Mouse (Mus musculus) stomach, embryonic 16.5 days (tissue): Measurements from ENCODE around the gene Idh2. TPM values are rescaled to one million over a fixed set of nuclear protein-coding genes. Genes with fewer than 3 reads are reported as not detected.

ENCODE experiments used
- ATAC-seq: fragments of 200-750 bp; cut with Nextera tagmentation; 2 replicates; pipeline ENCODE4 v1.8.0; 2017; ENCODE audit warnings: moderate number of reproducible peaks, moderate TSS enrichment; ENCODE audit not compliant: insufficient read depth, low FRiP score
- H3K27ac ChIP-seq: fragments of 300-500 bp; sonication (generic); 2 replicates; pipeline ENCODE4 v1.5.1; 2014; ENCODE audit warnings: low read length
- H3K27me3 ChIP-seq: fragments of 300-500 bp; sonication (generic); 2 replicates; pipeline ENCODE4 v1.6.1; 2014; ENCODE audit warnings: low read length, control low read depth, mixed read lengths; ENCODE audit not compliant: control insufficient read depth, insufficient read depth
- H3K36me3 ChIP-seq: fragments of 300-500 bp; sonication (generic); 2 replicates; pipeline ENCODE4 v1.6.1; 2014; ENCODE audit warnings: low read length; ENCODE audit not compliant: control insufficient read depth, insufficient read depth
- H3K4me1 ChIP-seq: fragments of 300-500 bp; sonication (generic); 2 replicates; pipeline ENCODE4 v1.6.1; 2014; ENCODE audit warnings: low read length, control low read depth, mixed read lengths; ENCODE audit not compliant: control insufficient read depth, insufficient read depth
- H3K4me2 ChIP-seq: fragments of 300-500 bp; sonication (generic); 2 replicates; pipeline ENCODE4 v1.6.1; 2014; ENCODE audit warnings: low read depth, low read length, mixed read lengths
- H3K4me3 ChIP-seq: fragments of 300-500 bp; sonication (generic); replicated peaks from 2 replicates; pipeline ENCODE4 v1.5.1; 2014; ENCODE audit warnings: mild to moderate bottlenecking, low read length
- H3K9ac ChIP-seq: fragments of 300-500 bp; sonication (generic); 2 replicates; pipeline ENCODE4 v1.6.1; 2014; ENCODE audit warnings: low read length
- H3K9me3 ChIP-seq: fragments of 300-500 bp; sonication (generic); replicated peaks from 2 replicates; pipeline ENCODE4 v1.6.1; 2016; ENCODE audit warnings: low read length, control low read depth; ENCODE audit not compliant: control insufficient read depth
- WGBS: fragments of 180-500 bp; shearing (Covaris S2); extraction: QIAGEN DNeasy Blood & Tissue Kit; methylation state at CpG from one replicate; pipeline ENCODE4 v1.1.7; 2014; 5-methylcytosine and 5-hydroxymethylcytosine counted together
- polyA plus RNA-seq: library from polyadenylated mRNA; unstranded; fragments of >200 nt; fragmentation: Nextera tagmentation; extraction: Ambion mirVana; gene quantifications from 2 replicates; pipeline ENCODE4 v1.2.1, GENCODE M21; 2015

Gene Idh2
- polyA plus RNA-seq, 1 experiment from 2014 or later, result 606 TPM

DNA sequence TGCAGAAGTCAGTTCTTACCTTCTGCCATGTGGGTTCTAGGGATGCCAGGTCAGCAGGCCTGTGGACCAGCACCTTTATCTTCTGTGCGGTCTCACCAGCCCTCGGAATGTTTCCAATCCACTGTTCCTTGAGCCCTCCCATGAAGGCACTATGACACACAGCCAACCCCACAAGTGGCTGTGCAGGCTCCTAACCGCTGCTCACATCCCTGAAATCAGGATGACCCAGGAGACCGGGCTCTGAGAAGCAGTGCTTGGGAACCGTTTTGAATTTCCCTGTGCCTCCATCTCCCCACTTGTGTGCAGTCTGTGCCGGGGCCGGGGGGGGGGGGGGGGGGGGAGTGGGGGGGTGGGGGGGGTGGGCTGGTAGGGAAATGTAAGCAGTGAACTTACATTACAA lies 46.9 kb downstream of the Idh2 start:
- Histone ChIP-seq H3K27me3 (no peaks in the 10 kb centered on the region), H3K36me3 (no peaks in the 10 kb centered on the region), H3K4me3 (no peak overlapping the region), H3K9ac (no peak overlapping the region), H3K4me2 (no peak overlapping the region), H3K4me1 (peaks cover 34% of the 10 kb centered on the region), H3K27ac (no peak overlapping the region), H3K9me3 (no peaks in the 10 kb centered on the region)
- WGBS, result 62% methylated on average over 5 of the region's 7 CpGs
- ATAC-seq, result no peak

DNA sequence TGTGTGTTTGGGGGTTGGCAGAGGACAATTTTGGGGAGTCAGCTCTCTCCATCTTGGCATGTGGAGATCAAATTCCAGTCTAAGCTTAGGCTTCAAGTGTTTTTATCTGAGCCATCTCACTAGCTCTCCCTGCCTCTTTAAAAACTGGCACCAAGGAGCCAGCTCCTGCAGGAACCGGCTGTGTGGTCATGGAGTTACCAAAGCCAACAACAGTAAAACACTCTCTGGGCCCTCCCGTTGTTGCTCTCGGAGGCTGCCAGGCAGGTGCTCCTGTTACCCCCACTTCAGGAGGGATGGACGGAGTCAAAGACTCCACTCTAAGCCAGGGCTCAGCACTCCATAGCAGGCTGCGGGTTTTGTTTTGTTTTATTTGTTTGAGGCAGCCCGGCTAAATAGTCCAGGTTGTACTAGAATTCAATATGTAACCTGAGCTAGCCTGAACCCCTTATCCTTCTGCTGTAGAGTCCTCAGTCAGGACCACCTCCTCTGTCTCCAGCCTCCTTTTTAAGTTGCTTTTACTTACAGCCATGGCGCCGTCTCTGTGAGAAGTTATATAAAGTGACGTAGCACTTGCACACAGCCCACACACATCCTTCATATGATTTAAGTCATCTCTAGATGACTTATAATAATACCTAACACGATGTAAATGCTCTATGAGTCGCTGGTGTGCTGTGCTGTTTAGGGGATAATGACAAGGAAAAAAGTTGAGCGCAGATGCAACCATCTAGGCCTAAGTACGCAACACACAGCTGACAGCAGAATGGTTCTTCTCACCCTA lies 48.3 kb downstream of the Idh2 start:
- H3K9me3 ChIP-seq, result no peaks in the 10 kb centered on the region
- no peak overlapping the region for H3K27ac ChIP-seq
- H3K36me3 ChIP-seq, result no peaks in the 10 kb centered on the region
- H3K4me3 ChIP-seq, result no peak overlapping the region
- no peaks in the 10 kb centered on the region for H3K27me3 ChIP-seq
- H3K9ac ChIP-seq, result no peak overlapping the region
- peaks cover 28% of the 10 kb centered on the region for H3K4me1 ChIP-seq
- no peak overlapping the region for H3K4me2 ChIP-seq
- WGBS, result 66% methylated on average over 13 of the region's 13 CpGs
- no peak for ATAC-seq

DNA sequence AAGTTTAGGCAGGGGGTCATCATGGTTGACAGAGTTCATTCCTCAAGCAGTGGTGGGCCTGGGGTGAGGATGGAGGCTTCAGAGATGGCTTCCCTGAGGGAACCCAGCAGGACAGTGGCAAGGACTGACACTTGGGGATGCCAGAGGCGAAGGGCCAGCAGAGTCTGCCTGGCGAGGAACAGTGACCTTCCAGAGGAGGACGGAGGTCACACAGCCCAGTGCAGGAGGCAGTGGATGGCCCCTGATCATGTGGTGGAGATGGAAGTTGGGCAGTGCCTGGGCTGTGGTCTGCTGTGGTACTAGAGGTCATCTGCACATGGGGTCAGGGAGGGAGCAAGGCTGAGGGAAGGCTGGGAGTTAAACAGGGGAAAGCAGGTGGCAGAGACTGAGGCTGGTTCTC lies 49.9 kb downstream of the Idh2 start:
- WGBS, result 81% methylated on average over 3 of the region's 3 CpGs
- no peaks in the 10 kb centered on the region for H3K36me3 ChIP-seq
- peaks cover 24% of the 10 kb centered on the region for H3K4me1 ChIP-seq
- no peak overlapping the region for H3K4me2 ChIP-seq
- H3K27me3 ChIP-seq, result no peaks in the 10 kb centered on the region
- no peak for ATAC-seq
- H3K9ac ChIP-seq, result no peak overlapping the region
- no peak overlapping the region for H3K27ac ChIP-seq
- no peaks in the 10 kb centered on the region for H3K9me3 ChIP-seq
- no peak overlapping the region for H3K4me3 ChIP-seq

DNA sequence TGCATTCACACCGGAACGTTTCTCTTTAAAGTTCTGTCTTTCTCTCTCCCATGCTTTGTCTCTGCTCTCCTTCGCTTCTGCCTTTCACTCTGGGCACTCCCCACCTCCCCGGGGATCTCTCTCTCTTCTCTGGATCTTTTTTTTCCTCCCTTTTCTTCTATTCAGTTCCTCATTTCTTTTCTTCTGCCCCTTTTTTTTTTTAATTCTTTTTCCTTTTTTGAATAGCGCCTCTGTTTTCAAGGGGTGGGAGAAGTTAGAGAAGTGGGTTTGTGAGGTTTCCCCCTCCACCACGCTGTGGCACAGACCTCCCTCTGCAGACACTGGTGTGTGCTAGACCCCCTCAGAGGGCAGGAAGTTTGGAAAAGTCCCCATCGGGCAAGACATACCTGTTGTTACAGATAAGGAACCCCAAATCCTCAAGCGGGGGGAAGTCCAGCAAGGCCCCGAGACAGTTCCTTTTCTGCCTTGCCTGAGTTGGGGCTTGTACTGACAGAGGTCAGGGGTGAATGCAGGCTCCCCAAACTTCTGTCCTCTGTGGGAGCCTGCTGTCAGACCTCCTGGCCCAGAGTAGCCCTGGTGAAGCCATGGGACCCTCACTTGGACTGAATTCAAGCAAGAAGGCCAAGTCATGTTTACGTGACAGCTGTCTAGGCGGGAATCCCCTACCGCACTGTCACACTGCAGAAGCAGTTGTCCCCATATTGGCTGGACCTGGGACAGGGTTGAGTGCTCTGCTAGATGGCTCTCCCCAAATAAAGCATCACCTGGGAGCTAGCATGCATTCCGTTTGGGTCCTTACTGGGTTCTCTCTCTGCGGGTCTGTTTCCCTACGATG lies 51.1 kb downstream of the Idh2 start:
- no peak for ATAC-seq
- 67% methylated on average over 15 of the region's 15 CpGs for WGBS
- no peaks in the 10 kb centered on the region for H3K27me3 ChIP-seq

DNA sequence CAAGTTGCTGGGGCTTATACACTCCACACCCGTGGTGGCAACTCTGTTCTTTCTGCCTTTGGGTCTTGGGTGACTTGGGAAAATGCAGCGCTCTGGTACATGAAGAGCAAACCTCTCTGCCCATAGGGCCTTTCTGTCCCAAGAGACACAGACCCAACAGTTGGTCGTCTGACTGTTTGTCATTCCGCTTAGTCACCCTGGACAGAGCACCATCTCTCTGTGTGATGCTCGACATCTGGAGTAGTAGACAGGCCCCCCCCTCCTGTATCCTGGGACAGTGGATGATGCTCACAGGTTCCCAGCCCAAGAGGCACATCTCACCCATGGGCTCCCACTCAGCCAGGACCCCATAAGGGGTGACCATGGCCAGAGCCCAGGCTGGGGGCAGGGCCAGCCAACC lies 51.9 kb downstream of the Idh2 start:
- ATAC-seq, result no peak
- WGBS, result 64% methylated on average over 5 of the region's 5 CpGs
- Histone ChIP-seq H3K9me3 (no peaks in the 10 kb centered on the region), H3K9ac (no peak overlapping the region), H3K36me3 (no peaks in the 10 kb centered on the region), H3K27ac (no peak overlapping the region), H3K4me1 (peaks cover 23% of the 10 kb centered on the region), H3K27me3 (no peaks in the 10 kb centered on the region), H3K4me2 (no peak overlapping the region), H3K4me3 (no peak overlapping the region)

More for the DNA sequence above, 51.1 kb downstream of the Idh2 start:
- H3K9ac ChIP-seq, result no peak overlapping the region
- H3K4me1 ChIP-seq, result peaks cover 18% of the 10 kb centered on the region
- no peak overlapping the region for H3K27ac ChIP-seq
- no peaks in the 10 kb centered on the region for H3K9me3 ChIP-seq
- H3K4me3 ChIP-seq, result no peak overlapping the region
- no peaks in the 10 kb centered on the region for H3K36me3 ChIP-seq
- no peak overlapping the region for H3K4me2 ChIP-seq

DNA sequence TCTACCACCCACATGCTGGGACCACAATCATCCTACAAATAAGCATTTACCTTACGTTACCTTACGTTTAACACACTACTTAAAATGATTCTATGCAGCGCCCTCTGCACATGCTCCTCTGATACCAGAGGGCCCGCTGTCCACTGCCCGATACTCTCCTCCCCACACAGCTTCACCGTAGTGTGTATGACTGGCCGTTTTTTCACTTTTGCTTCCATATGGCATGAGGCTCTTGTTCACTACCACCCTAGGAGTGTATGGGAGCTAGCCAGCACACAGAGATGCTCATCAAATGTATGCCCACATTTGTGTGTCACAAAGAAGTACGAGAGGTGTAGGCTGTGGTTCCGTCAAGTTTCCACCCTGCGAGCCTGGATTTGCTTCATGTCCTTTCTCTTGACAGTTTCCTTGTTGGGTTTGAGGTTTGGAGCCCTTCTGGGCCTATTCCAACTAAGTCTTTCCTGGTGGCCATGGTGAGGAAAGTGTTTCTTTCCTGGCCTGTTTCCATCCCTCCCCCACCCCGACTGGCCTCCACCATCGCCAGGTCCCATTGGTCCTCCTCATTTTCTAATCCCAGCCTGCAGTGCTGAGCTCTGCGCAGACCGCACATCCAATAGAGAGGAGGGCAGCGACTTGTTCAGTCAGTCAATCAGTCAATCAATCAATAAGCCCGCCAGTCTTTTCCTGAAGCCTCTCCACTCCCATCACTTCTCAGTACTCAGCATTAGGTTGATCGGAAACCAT lies 52.9 kb downstream of the Idh2 start:
- H3K4me3 ChIP-seq, result no peak overlapping the region
- H3K27ac ChIP-seq, result no peak overlapping the region
- no peak for ATAC-seq
- H3K4me1 ChIP-seq, result peaks cover 29% of the 10 kb centered on the region
- H3K36me3 ChIP-seq, result no peaks in the 10 kb centered on the region
- 90% methylated on average over 17 of the region's 17 CpGs for WGBS
- no peaks in the 10 kb centered on the region for H3K27me3 ChIP-seq
- no peaks in the 10 kb centered on the region for H3K9me3 ChIP-seq
- no peak overlapping the region for H3K4me2 ChIP-seq
- H3K9ac ChIP-seq, result no peak overlapping the region

DNA sequence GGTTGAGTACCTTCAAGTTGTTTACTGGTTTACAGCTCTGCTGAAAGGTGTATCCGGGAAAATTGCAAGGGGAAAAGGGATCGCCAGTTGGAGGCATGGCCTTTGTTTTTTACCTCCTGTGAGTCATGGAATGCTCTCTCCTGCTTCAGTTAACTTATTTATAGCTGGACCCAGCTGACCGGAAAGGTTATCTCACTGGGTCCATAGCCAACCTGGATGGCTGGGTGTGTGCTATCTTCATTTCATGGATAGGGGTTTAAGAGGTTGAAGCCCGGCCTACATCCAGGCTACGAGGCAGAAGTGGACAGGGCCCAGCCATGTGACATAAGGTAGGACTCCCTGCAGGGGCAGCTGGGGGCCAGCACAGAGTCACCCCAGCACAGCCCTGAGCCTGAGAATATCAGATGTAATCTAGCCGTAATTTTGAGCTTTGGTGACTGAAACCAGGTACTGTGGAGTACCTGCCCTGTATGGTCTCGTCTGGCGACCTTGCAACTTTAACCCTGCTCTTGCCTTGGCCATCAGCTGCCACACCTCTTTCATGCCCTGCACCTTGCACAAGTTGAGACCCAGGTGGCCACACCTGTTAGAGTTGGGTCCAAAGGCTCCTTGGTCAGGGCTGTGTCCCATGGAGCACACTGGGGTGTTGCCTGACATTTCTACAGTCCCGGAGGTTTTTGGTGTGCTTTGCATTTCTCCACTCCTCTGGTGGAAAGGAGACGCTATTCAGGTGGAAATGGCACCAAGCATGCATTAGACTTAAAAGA lies 55.0 kb downstream of the Idh2 start:
- 70% methylated on average over 10 of the region's 10 CpGs for WGBS
- peak overlapping the region; percentile 95; the same call in 1 of the 2 replicates for H3K27ac ChIP-seq
- H3K27me3 ChIP-seq, result no peaks in the 10 kb centered on the region
- H3K4me2 ChIP-seq, result no peak overlapping the region
- no peak for ATAC-seq
- H3K9me3 ChIP-seq, result no peaks in the 10 kb centered on the region
- H3K4me3 ChIP-seq, result no peak overlapping the region
- no peaks in the 10 kb centered on the region for H3K36me3 ChIP-seq
- H3K4me1 ChIP-seq, result peaks cover 48% of the 10 kb centered on the region
- no peak overlapping the region for H3K9ac ChIP-seq

DNA sequence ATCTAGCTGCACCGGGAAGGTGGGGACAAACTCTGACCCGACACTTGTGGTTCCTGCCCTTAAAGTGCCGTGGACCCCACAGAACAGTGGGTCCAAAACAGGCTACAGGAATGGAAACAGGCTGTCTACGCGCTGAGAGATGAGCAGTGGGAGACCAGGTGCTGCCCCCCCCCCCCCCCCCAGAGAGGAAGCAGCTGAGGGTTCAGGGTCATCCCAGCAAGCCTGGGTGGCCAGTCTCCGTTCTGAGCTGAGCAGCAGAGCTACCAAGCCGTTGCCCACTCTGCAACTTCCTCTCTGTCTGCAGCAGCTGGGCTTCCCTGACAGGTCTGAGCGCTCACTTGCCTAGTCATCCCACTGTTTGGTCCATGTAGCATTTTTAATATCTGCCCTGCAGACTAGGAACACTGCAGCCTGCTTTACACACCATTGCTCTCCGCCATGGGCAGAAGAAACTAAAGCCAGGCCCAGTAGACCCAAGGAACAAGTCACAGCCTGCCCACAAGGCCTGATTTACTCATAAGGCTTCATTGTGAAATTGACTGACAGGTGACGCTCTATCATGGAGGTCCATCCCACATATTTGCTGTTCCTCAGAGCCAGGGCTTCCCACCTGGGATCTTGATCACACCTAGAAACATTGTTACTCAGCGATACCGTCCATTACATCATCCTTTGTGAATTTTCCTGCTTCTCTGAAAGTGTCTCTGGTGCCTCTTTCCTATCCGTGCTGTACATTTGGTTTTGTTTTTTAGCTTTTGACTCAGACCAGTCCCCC lies 55.9 kb downstream of the Idh2 start:
- peak overlapping the region; percentile 95 for H3K27ac ChIP-seq
- H3K9me3 ChIP-seq, result no peaks in the 10 kb centered on the region
- no peak overlapping the region for H3K4me3 ChIP-seq
- no peaks in the 10 kb centered on the region for H3K27me3 ChIP-seq
- peaks cover 46% of the 10 kb centered on the region for H3K4me1 ChIP-seq
- no peak overlapping the region; the same call in 1 of the 2 replicates for H3K4me2 ChIP-seq
- H3K9ac ChIP-seq, result 0 out of 2 replicates have a peak overlapping the region, but pooled peaks have one; percentile 33
- 64% methylated on average over 13 of the region's 13 CpGs for WGBS
- no peak for ATAC-seq
- no peaks in the 10 kb centered on the region for H3K36me3 ChIP-seq
